Mouse (Mus musculus): ENCODE data around the gene Zfp949. TPM values are rescaled to one million over a fixed set of nuclear protein-coding genes. Genes with fewer than 3 reads are reported as not detected.
"Not testable (repeated sequence)": the region's sequence is repeated elsewhere in the genome, so short reads cannot be mapped to it uniquely, and the experiment has no call there.

The Zfp949 gene
- total RNA-seq, 2 experiments from 2014 or later: 62.8 to 79.1 TPM

DNA sequence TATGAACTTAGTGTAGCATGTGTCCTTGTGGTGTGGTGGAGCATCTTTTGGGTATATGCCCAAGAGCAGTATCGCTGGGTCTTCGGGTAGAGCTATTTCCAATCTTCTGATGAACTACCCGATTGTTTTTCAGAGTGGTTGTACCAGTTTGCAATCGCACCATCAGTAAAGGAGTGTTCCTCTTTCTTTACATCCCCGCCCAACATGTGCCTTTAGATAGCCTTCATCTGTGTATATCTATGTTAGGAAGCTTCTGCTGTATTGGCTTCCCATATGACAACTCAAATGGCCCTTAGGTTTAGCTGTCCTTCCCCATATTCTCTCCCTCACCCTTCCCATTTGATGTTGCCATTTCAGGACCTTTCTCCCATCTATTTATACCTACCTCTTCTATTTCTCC is 13.7 kb upstream of the Zfp949 start:
- ATAC-seq (replicated peaks; ENCODE audit: low FRiP score, poor library complexity, severe bottlenecking): no peak

GRCm38 (mm10) chr9:88539546-88540224 is 8.1 kb upstream of the Zfp949 start:
- ATAC-seq (replicated peaks; ENCODE audit: low FRiP score, poor library complexity, severe bottlenecking): no peak

- no peak for ATAC-seq (replicated peaks; ENCODE audit: low FRiP score, poor library complexity, severe bottlenecking)
Observed at GRCm38 (mm10) chr9:88542816-88543215, 5.0 kb upstream of the Zfp949 start.

DNA sequence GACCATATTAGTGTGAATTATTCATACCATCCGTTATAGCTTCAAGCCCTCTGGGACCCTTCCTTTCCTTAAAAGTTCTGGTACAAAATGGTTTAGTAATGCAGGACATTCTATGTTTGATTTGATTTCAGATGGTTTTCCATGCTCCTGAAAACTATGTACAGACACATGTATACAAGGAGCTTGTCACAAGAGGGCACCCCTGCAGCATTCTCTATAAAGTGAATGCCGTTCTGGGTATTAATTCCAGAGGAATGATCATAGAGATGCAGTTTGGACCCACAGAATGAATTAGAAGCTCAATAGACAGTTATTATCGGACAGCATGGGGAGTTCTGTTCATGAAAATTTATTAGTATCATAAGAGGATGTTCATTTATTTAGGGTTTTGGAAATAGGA is 2.3 kb upstream of the Zfp949 start:
- no peak for ATAC-seq (replicated peaks; ENCODE audit: low FRiP score, poor library complexity, severe bottlenecking)

DNA sequence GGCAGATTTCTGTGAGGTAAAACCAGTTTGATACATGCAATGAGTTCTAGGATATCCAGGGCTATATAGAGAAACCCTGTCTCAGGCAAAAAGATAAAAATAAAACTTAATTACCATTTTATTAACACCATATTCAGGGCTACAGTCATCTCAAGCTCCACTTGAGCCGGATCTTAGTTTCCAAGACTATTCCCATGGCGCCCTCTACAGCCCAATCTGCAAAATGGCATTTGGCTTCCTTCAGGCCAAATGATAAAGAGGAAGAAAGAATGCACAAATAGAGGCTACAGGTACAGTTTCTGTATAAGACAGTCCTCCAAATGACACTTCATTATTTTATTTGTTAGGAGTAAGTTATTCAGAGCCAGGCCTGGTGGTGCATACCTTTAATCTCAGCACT is 1.7 kb upstream of the Zfp949 start:
- ATAC-seq (replicated peaks; ENCODE audit: low FRiP score, poor library complexity, severe bottlenecking): peak; percentile 56

DNA sequence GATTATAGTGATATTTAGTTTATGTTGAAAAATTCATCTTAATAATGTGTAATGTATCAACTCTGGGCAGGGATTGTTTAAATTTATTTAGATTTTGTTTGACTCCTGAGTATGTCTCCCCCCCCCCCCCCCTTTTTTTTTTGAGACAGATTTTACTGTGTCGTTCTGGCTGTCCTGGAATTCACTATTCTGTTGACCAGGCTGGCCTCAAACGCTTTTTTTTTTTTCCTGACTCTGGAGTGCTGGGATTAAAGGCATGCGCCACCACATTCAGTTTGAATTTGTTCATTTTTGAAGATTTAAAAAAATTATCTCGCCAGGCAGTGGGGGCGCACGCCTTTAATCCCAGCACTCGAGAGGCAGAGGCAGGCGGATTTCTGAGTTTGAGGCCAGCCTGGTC is 1.2 kb upstream of the Zfp949 start:
- ATAC-seq (replicated peaks; ENCODE audit: low FRiP score, poor library complexity, severe bottlenecking): no peak

- peak; percentile 60 for ATAC-seq (replicated peaks; ENCODE audit: low FRiP score, poor library complexity, severe bottlenecking)
Observed at GRCm38 (mm10) chr9:88547270-88547669, 550 bp upstream of the Zfp949 start.

- ATAC-seq (replicated peaks; ENCODE audit: low FRiP score, poor library complexity, severe bottlenecking): no peak
Observed at GRCm38 (mm10) chr9:88548614-88548945, 760 bp downstream of the Zfp949 start.

DNA sequence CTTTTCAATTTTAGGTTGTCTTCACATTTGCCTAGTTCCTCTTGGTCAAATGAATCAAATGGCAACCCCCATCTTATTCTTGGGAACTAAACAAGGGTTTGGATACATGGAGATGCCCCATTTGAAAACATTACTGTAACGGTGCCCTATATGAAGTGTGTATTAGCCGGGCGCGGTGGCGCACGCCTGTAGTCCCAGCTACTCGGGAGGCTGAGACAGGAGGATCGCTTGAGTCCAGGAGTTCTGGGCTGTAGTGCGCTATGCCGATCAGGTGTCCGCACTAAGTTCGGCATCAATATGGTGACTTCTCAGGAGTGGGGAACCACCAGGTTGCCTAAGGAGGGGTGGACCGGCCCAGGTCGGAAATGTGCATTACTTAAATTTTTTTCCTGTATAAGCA is 5.3 kb downstream of the Zfp949 start:
- no peak for ATAC-seq (replicated peaks; ENCODE audit: low FRiP score, poor library complexity, severe bottlenecking)

DNA sequence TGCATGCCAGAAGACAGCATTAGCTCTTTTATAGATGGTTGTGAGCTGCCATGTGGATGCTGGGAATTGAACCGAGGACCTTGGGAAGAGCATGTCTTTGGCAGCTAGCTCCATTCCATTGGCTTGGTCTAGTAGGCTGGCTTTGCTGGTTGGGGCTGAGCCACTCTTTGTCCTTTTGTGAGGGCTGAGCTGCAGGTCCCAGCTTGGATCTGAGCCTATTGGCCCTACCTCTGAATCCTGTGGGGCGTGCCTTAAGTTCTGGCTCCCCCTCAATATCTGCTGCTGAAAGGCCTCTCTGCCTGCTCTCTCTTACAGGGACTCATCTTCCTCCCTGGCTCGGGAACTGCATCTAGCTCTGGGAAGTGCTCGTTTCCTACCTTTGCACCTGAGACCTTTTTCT is 10.3 kb downstream of the Zfp949 start:
- no peak for ATAC-seq (replicated peaks; ENCODE audit: low FRiP score, poor library complexity, severe bottlenecking)

DNA sequence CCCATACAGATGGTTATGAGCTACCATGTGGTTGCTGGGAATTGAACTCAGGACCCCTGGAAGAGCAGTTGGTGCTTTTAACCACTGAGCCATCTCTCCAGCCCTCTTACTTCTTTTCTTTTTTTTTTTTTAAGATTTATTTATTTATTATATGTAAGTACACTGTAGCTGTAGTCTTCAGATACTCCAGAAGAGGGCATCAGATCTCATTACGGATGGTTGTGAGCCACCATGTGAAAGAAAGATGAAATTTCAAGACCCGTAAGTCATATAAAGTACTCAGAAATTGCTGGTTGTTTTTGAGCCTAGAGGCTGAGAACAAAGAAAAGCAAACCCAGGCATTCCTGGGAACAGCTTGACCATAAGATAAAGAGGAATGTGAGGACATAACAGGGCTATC is 13.7 kb downstream of the Zfp949 start:
- not testable (repeated sequence) for ATAC-seq (replicated peaks; ENCODE audit: low FRiP score, poor library complexity, severe bottlenecking)

DNA sequence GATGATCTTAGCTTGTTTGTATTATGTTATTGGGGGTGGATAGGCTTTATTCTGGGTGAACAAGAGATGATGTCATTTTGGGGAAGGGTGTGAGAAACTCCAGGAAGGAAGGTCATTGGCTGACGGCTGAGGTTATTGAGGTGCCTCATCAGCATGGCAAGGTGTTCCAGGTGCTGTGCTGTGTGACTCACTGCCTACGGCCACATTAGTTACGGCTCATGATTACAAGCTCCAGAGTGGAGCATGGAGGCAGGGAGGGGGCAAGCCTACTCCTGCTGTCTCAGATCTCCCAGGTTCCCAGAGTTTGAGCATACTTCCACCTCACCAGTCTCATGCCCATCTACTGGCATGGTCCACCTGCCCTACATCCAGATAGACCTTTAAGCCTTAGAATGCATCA is 22.7 kb downstream of the Zfp949 start:
- ATAC-seq (replicated peaks; ENCODE audit: low FRiP score, poor library complexity, severe bottlenecking): peak; percentile 30; the same call in 1 of the 2 replicates

- not testable (repeated sequence) for ATAC-seq (replicated peaks; ENCODE audit: low FRiP score, poor library complexity, severe bottlenecking)
Observed at GRCm38 (mm10) chr9:88580591-88580990, 32.8 kb downstream of the Zfp949 start, which contains the start of gene Trim43a. Gene Trim43a, plus strand, starts transcription at chr9:88580891.

GRCm38 (mm10) chr9:88593708-88594107 is 45.9 kb downstream of the Zfp949 start:
- ATAC-seq (replicated peaks; ENCODE audit: low FRiP score, poor library complexity, severe bottlenecking): not testable (repeated sequence)

GRCm38 (mm10) chr9:88599206-88600162 is 51.7 kb downstream of the Zfp949 start:
- peak; percentile 97 for ATAC-seq (replicated peaks; ENCODE audit: low FRiP score, poor library complexity, severe bottlenecking)

Other genes starting within 250 kb of the Zfp949 start
- gene Nt5e, start 220.8 kb upstream of the Zfp949 start, total RNA-seq (2015; ENCODE audit: low replicate concordance): 0.19 and 1.0 TPM in 2 replicates
- 0.98 and 1.0 TPM in 2 replicates for gene Nt5e, start 220.8 kb upstream of the Zfp949 start, total RNA-seq (2017; ENCODE audit: low replicate concordance)
- gene Snx14, start 109.1 kb upstream of the Zfp949 start, total RNA-seq (2015; ENCODE audit: low replicate concordance): 12.7 and 19.6 TPM in 2 replicates
- 12.8 and 12.9 TPM in 2 replicates for gene Snx14, start 109.1 kb upstream of the Zfp949 start, total RNA-seq (2017; ENCODE audit: low replicate concordance)
- gene Gm20537, start 91.4 kb upstream of the Zfp949 start, total RNA-seq (2015; ENCODE audit: low replicate concordance): not detected in 2 replicates
- not detected in 2 replicates for gene Gm20537, start 91.4 kb upstream of the Zfp949 start, total RNA-seq (2017; ENCODE audit: low replicate concordance)
- gene Syncrip, start 65.4 kb upstream of the Zfp949 start, total RNA-seq (2015; ENCODE audit: low replicate concordance): 50.6 and 51.7 TPM in 2 replicates
- gene Syncrip, start 65.4 kb upstream of the Zfp949 start, total RNA-seq (2017; ENCODE audit: low replicate concordance): 36.5 and 38.8 TPM in 2 replicates
- gene Trim43a, start 32.9 kb downstream of the Zfp949 start, total RNA-seq (2015; ENCODE audit: low replicate concordance): not detected in 2 replicates
- not detected in 2 replicates for gene Trim43a, start 32.9 kb downstream of the Zfp949 start, total RNA-seq (2017; ENCODE audit: low replicate concordance)
- 8.5 and 21.3 TPM in 2 replicates for gene Mthfsl, start 172.3 kb downstream of the Zfp949 start, total RNA-seq (2015; ENCODE audit: low replicate concordance)
- gene Mthfsl, start 172.3 kb downstream of the Zfp949 start, total RNA-seq (2017; ENCODE audit: low replicate concordance): 6.1 and 10.2 TPM in 2 replicates
- 1.7 and 11.7 TPM in 2 replicates for gene Bcl2a1d, start 183.9 kb downstream of the Zfp949 start, total RNA-seq (2015; ENCODE audit: low replicate concordance)
- 3.1 and 3.3 TPM in 2 replicates for gene Bcl2a1d, start 183.9 kb downstream of the Zfp949 start, total RNA-seq (2017; ENCODE audit: low replicate concordance)

Measured in erythroblast, adult 5-6 weeks (primary cell).